Mouse (Mus musculus) olfactory bulb, adult 2 months (tissue): Measurements from ENCODE around the gene Pamr1. TPM values are rescaled to one million over a fixed set of nuclear protein-coding genes. Genes with fewer than 3 reads are reported as not detected.
A peak's percentile ranks its signal among the peaks of the same experiment; 100 is the strongest.

Source experiments
- H3K27ac ChIP-seq: fragments of 200-500 bp; 2 replicates; pipeline ENCODE4 v1.5.1; 2012; ENCODE audit warnings: low read depth, low read length; ENCODE audit not compliant: insufficient read depth
- H3K4me1 ChIP-seq: fragments of 200-500 bp; 2 replicates; pipeline ENCODE4 v1.6.1; 2012; ENCODE audit warnings: low read length; ENCODE audit not compliant: control insufficient read depth, insufficient read depth
- H3K4me3 ChIP-seq: fragments of 200-500 bp; 2 replicates; pipeline ENCODE4 v1.5.1; 2012; ENCODE audit warnings: mild to moderate bottlenecking, low read depth, low read length, moderate library complexity; ENCODE audit not compliant: insufficient read depth
- CTCF ChIP-seq: fragments of 200-500 bp; IDR thresholded peaks from 2 replicates; pipeline ENCODE4 v1.5.1; 2012; ENCODE audit warnings: low read depth, mild to moderate bottlenecking, low read length, moderate library complexity; ENCODE audit not compliant: insufficient read depth
- POLR2A ChIP-seq: fragments of 200-500 bp; IDR thresholded peaks from 2 replicates; pipeline ENCODE4 v1.6.1; 2012; ENCODE audit warnings: mild to moderate bottlenecking, low read depth, low read length, moderate library complexity; ENCODE audit not compliant: insufficient read depth
- WGBS: fragments of 180-500 bp; shearing (Covaris S2); methylation state at CpG from one replicate; pipeline ENCODE4 v1.1.7; 2018; 5-methylcytosine and 5-hydroxymethylcytosine counted together
- polyA plus RNA-seq: library from polyadenylated mRNA; stranded (reverse); fragments of >200 nt; gene quantifications from 2 replicates; pipeline ENCODE4 v1.2.4, GENCODE M21; 2012; ENCODE audit warnings: low replicate concordance; ENCODE audit not compliant: missing spikeins, insufficient read depth, insufficient read length

Gene Pamr1
- polyA plus RNA-seq, 1 experiment, result not detected

- H3K27ac ChIP-seq, result no peak overlapping the region
- TF ChIP-seq POLR2A (no peak), CTCF (no peak)
- WGBS, result 19% methylated on average over 4 of the region's 4 CpGs
- peaks cover 2% of the 10 kb centered on the region; the same call in 1 of the 2 replicates for H3K4me1 ChIP-seq
- no peak overlapping the region for H3K4me3 ChIP-seq
Observed at GRCm38 (mm10) chr2:102650322-102650721, 100.5 kb downstream of the Pamr1 start.

- no peak for TF ChIP-seq CTCF
- TF ChIP-seq POLR2A, result no peak
- WGBS, result 68% methylated on average over 8 of the region's 8 CpGs
- peaks cover 10% of the 10 kb centered on the region for H3K4me1 ChIP-seq
- H3K27ac ChIP-seq, result no peak overlapping the region
- H3K4me3 ChIP-seq, result no peak overlapping the region
Observed at GRCm38 (mm10) chr2:102655966-102656725, 106.3 kb downstream of the Pamr1 start.

- Histone ChIP-seq H3K4me1 (peaks cover 11% of the 10 kb centered on the region), H3K27ac (no peak overlapping the region), H3K4me3 (no peak overlapping the region; the same call in 1 of the 2 replicates)
- WGBS, result 49% methylated on average over 7 of the region's 7 CpGs
- no peak for TF ChIP-seq CTCF
- TF ChIP-seq POLR2A, result no peak
Observed at GRCm38 (mm10) chr2:102657726-102658125, 107.9 kb downstream of the Pamr1 start.

GRCm38 (mm10) chr2:102658163-102658660 lies 108.4 kb downstream of the Pamr1 start, which contains the start of gene Slc1a2:
TSS of gene Slc1a2 (plus strand) at chr2:102658659.
- Histone ChIP-seq H3K4me3 (peak within 1 kb of the TSS; percentile 68), H3K27ac (peak within 1 kb of the TSS; percentile 66), H3K4me1 (peaks cover 13% of the 10 kb centered on the region)
- TF ChIP-seq CTCF, result no peak
- no peak for TF ChIP-seq POLR2A
- 3% methylated on average over 20 of the region's 20 CpGs for WGBS

DNA sequence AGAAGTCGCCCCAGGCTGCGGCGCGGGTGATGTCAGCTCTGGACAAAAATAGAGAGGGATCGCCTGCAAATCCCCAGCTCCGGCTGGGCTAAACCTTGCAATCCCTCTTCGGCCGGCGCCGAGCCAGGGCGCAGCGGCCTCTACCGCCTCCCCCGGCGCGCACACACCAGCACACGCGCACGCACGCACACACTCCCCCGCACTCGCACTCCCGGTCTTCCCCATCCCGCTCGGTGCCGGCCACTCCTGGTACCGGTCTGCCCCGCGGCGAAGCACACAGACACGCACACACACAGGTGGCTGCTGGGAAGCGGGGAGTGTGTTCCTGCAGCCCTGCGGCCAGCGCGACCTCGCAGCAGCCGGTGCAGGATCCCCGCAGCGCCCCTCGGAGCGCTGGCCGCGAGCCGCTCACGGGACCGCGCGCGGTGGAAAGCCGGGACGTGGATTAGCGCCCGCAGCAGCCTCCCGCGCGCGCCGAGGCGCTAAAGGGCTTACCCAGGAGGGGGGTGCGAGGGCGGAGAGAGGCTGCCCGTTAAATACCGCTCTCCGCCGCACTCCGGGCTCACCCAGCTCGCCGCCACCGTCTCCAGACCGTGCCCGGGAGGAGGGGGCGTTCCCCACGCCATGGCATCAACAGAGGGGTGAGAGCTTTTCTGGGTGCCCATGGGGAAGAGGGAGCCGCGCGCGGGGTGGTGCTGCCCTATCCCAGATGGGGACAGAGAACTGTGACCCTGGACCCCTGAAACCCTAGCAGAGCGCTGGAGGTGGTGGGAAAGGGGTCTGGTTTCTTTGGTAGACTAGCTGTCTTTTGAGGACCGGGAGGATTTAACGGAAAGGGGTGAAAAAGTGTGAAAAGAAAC lies 109.1 kb downstream of the Pamr1 start:
- peaks cover 15% of the 10 kb centered on the region for H3K4me1 ChIP-seq
- peak overlapping the region; percentile 66 for H3K27ac ChIP-seq
- TF ChIP-seq CTCF, result no peak
- TF ChIP-seq POLR2A, result no peak
- WGBS, result under 1% methylated on average over 80 of the region's 80 CpGs
- H3K4me3 ChIP-seq, result peak overlapping the region; percentile 68

DNA sequence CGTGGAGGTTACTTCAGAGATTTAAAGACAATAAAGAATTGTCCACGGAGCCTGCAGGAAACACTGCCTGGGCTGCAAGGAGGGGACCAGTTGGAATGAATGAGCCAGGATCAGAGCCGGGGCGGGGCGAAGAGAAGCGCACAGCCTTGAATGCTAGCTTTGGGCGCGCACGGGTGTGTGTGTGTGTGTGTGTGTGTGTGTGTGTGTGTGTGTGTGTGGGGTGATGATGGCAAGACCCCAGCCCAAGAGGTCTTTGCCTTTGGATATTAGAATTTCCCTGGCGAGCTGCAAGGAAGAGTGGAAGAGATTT lies 109.7 kb downstream of the Pamr1 start:
- TF ChIP-seq POLR2A, result no peak
- no peak for TF ChIP-seq CTCF
- H3K27ac ChIP-seq, result peak overlapping the region; percentile 66
- peaks cover 15% of the 10 kb centered on the region for H3K4me1 ChIP-seq
- H3K4me3 ChIP-seq, result peak overlapping the region; percentile 68
- under 1% methylated on average over 10 of the region's 10 CpGs for WGBS

DNA sequence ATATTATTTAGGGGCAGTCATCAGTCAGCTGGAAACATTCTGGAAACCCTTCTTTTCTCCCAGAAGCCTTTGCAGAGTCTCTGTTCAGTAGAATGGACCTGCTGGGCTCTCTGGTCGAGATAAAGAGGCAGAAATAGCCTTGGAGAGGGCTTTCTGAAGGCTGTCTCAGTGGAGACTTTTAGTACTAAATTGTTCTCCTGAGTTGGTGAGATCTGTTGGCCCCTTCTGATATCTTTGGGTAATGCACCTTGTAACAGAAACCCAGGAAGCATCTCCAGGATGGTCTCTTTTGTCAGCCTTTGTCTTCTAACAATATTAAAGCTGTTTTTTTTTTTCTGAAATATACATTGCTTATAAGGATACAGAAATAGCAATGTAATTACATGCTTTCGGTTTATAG lies 111.2 kb downstream of the Pamr1 start:
- H3K4me1 ChIP-seq, result peaks cover 15% of the 10 kb centered on the region
- WGBS, result 10% methylated on average over 2 of the region's 2 CpGs

DNA sequence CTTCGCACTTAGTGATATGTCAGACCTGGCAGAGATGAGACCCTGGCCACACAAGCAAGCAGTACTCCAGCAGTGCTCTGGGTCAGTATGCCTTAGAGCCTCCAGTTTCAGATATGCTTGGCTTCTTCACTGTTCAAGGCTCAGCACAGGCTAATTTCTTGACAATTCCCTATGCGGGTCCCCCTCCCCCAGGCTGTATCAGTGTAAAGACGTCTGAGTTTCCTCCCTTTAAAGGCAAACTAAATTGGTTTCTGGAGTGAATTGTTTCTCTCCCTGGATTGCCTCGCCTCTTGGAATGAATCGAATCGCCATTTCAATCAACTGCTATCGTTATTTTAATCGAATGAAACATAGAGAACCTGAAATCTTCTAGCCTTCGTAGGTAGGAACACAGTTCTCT lies 113.1 kb downstream of the Pamr1 start:
- 32% methylated on average over 9 of the region's 9 CpGs for WGBS
- TF ChIP-seq CTCF, result no peak
- TF ChIP-seq POLR2A, result no peak
- Histone ChIP-seq H3K4me1 (peaks cover 12% of the 10 kb centered on the region), H3K27ac (0 out of 2 replicates have a peak overlapping the region, but pooled peaks have one; percentile 40), H3K4me3 (no peak overlapping the region)

More for the DNA sequence above, 111.2 kb downstream of the Pamr1 start:
- 0 out of 2 replicates have a peak overlapping the region, but pooled peaks have one; percentile 21 for H3K27ac ChIP-seq
- no peak overlapping the region for H3K4me3 ChIP-seq
- no peak for TF ChIP-seq POLR2A
- TF ChIP-seq CTCF, result no peak

GRCm38 (mm10) chr2:102663339-102663738 lies 113.5 kb downstream of the Pamr1 start:
- Histone ChIP-seq H3K27ac (no peak overlapping the region), H3K4me3 (no peak overlapping the region), H3K4me1 (peaks cover 8% of the 10 kb centered on the region)
- TF ChIP-seq CTCF, result no peak
- no peak for TF ChIP-seq POLR2A
- WGBS, result 12% methylated on average over 6 of the region's 6 CpGs
